Mouse (Mus musculus) bone marrow macrophage, adult 2 months (primary cell): ENCODE results near the gene Lnpep.

Experiments
- CTCF ChIP-seq: IDR thresholded peaks from 2 replicates; pipeline ENCODE4 v1.5.1; 2012; ENCODE audit warnings: low read depth, mild to moderate bottlenecking, low read length, moderate library complexity
- POLR2A ChIP-seq: IDR thresholded peaks from 2 replicates; pipeline ENCODE4 v1.6.1; 2012; ENCODE audit warnings: mild to moderate bottlenecking, low read depth, low read length, borderline replicate concordance

GRCm38 (mm10) chr17:17655829-17656176 lies 31.0 kb upstream of the Lnpep start:
- no peak for TF ChIP-seq CTCF
- TF ChIP-seq POLR2A = no peak
